Mouse (Mus musculus): Measurements from ENCODE around the gene Zswim1.

DNA sequence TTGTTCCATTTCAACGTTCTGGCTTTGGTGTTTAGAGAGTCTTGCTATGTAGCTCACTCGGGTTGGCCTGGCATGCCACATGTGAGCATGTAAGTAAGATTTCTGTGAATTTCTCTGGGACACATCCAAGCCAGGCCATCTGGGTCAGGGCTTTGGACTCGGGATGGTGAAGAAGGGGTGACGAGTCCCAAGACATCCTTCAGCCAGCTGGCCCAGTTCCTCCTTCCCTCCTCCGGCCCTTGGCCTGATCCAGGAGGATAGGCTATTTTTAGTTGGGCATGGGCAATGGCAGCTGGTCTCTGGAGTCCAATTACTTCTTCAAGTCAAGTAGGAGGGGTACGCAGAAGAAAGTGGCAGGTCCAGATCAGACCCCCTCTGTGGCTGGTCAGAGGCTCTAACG is 43.7 kb upstream of the Zswim1 start:
- TF ChIP-seq GATA1 (IDR thresholded peaks at IDR 0.05; ENCODE audit: low read length) = no peak
- TF ChIP-seq TAL1 (IDR thresholded peaks at IDR 0.05; ENCODE audit: low read length) = no peak

All from erythroblast, embryonic 14.5 days (primary cell).